ENCODE assay signal across 8 mouse cellular contexts in genomic region chr3:133314475-133314874, GRCm38 (mm10). TPM values are rescaled to one million over a fixed set of nuclear protein-coding genes. Genes with fewer than 3 reads are reported as not detected.
DNase-seq lines count a peak whose midpoint lies in the region; ATAC-seq and TF ChIP-seq lines count a peak whose summit lies in the region.

No protein-coding gene starts in this region.

- TF ChIP-seq EP300 in liver, postnatal 0 days (IDR thresholded peaks at IDR 0.05; ENCODE audit: low read depth) = no peak

- H3K27me3 ChIP-seq in liver, embryonic 12.5 days (replicated peaks) = no peaks in the 10 kb centered on the region
- no peaks in the 10 kb centered on the region for H3K27me3 ChIP-seq in liver, postnatal 0 days (ENCODE audit: insufficient read depth, low read length)

- H3K9ac ChIP-seq in liver, embryonic 12.5 days = no peak overlapping the region
- H3K9ac ChIP-seq in liver, postnatal 0 days (replicated peaks) = no peak overlapping the region

- peaks cover 31% of the 10 kb centered on the region for H3K4me1 ChIP-seq in liver, embryonic 12.5 days
- H3K4me1 ChIP-seq in liver, postnatal 0 days (ENCODE audit: insufficient read depth) = peaks cover 6% of the 10 kb centered on the region

- TF ChIP-seq CTCF in liver, postnatal 0 days (IDR thresholded peaks at IDR 0.05; ENCODE audit: low read depth) = peak; percentile 92

- H3K27ac ChIP-seq in liver, embryonic 12.5 days = no peak overlapping the region
- no peak overlapping the region for H3K27ac ChIP-seq in liver, postnatal 0 days (ENCODE audit: low read depth)

- no peak overlapping the region for H3K4me3 ChIP-seq in liver, embryonic 12.5 days
- H3K4me3 ChIP-seq in liver, postnatal 0 days (ENCODE audit: low read depth, low read length) = no peak overlapping the region

- DNase-seq in liver = peak; percentile 73
- DNase-seq in adrenal gland, adult 2 months = peak; percentile 71
- peak; percentile 48 for DNase-seq in embryo, embryonic 11.5 days (ENCODE audit: low read depth, low spot score)
- DNase-seq in induced T-regulatory cell, adult 2 months (ENCODE audit: low read depth) = peak; percentile 86
- peak; percentile 77 for DNase-seq in liver, postnatal 0 days
- peak; percentile 72 to 85 for DNase-seq in right cerebral cortex, adult 2 months (ENCODE audit: low spot score in 2 of 2)
- peak; percentile 76 for DNase-seq in urinary bladder, postnatal 25 days (ENCODE audit: low spot score)

- peaks cover 3% of the 10 kb centered on the region; the same call in 1 of the 2 replicates for H3K36me3 ChIP-seq in liver, embryonic 12.5 days
- H3K36me3 ChIP-seq in liver, postnatal 0 days (replicated peaks; ENCODE audit: insufficient read depth, low read length) = no peaks in the 10 kb centered on the region

- 21% methylated on average over 6 of the region's 6 CpGs for WGBS in liver, embryonic 12.5 days (ENCODE audit: insufficient replicate concordance)
- WGBS in liver, postnatal 0 days (ENCODE audit: insufficient replicate concordance) = 26% methylated on average over 6 of the region's 6 CpGs

- ATAC-seq in liver, embryonic 12.5 days = no peak
- ATAC-seq in liver, postnatal 0 days = no peak

- no peaks in the 10 kb centered on the region for H3K9me3 ChIP-seq in liver, embryonic 12.5 days (replicated peaks)
- no peaks in the 10 kb centered on the region for H3K9me3 ChIP-seq in liver, postnatal 0 days (ENCODE audit: low read length)

- no peak overlapping the region for H3K4me2 ChIP-seq in liver, embryonic 12.5 days
- H3K4me2 ChIP-seq in liver, postnatal 0 days (ENCODE audit: low read depth, low read length) = no peak overlapping the region

RNA-seq across cellular contexts. Expression of gene Ppa2, which starts 4.6 kb away (rescaled TPM):
- 68.4 and 71.8 TPM in 2 replicates for polyA plus RNA-seq in liver, embryonic 12.5 days (2016; fragmentation: Nextera tagmentation; extraction: Ambion mirVana)
- 10 to 100 TPM; 55.8 to 71.8 TPM for total RNA-seq in adrenal gland, adult 2 months (2021)
- 204 and 213 TPM in 2 replicates for polyA plus RNA-seq in adrenal gland, adult 2 months (2012; rRNA removed)
- 52.2 and 54.2 TPM in 2 replicates for polyA plus RNA-seq in liver, postnatal 0 days (2015; fragmentation: Nextera tagmentation; extraction: Ambion mirVana)
